ENCODE assay signal across 16 mouse cellular contexts in the genomic region with DNA sequence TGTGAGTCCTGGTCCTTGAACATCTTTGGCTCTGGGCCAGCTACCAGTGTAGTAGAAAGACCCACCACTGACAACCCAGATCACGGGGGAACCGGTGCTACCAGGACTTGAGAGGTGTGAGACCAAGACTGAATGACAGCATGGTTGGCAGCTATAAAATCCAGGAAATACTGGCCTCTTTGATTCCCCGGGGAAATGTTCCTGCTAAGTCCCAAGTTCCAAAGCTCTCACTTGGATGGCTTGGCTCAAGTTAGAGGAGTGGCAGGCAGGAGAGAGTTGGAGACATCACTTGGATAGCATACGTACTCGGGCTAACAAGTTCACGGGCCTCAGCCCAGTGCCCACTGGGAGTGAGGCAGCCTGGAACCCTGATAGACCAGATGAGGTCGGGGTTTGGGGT. TPM values are rescaled to one million over a fixed set of nuclear protein-coding genes. Genes with fewer than 3 reads are reported as not detected.
"Had no signal": no experiment of that assay in that cellular context is flagged by ENCODE, and none has a peak within 500 bp of the region (broad histone marks: within the 10 kb centered on the region; RNA-seq: fewer than 3 reads in every experiment).

No protein-coding gene starts in this region.

- H3K27me3 ChIP-seq: midbrain, embryonic 12.5 days had no signal

- ATAC-seq: lung, postnatal 0 days; midbrain, embryonic 16.5 days had no signal

- H3K27ac ChIP-seq: left cerebral cortex, adult 2 months; liver, embryonic 15.5 days had no signal

- H3K9ac ChIP-seq: liver, embryonic 15.5 days; midbrain, embryonic 12.5 days had no signal

- H3K4me3 ChIP-seq: left cerebral cortex, adult 2 months; liver, embryonic 15.5 days; midbrain, embryonic 12.5 days had no signal

- H3K9me3 ChIP-seq: liver, embryonic 15.5 days; midbrain, embryonic 12.5 days had no signal

- H3K4me2 ChIP-seq: liver, embryonic 11.5 days; liver, embryonic 15.5 days; midbrain, embryonic 12.5 days had no signal

- DNase-seq: kidney, adult 11 months; kidney, postnatal 14 days; lung, adult 2 months; lung, postnatal 36 days; right cerebral cortex, adult 18-20 months; right cerebral cortex, postnatal 25 days; thymus, postnatal 4 days had no signal

RNA-seq across cellular contexts. Expression of gene Crabp2, which starts 4.9 kb away (rescaled TPM):
- total RNA-seq: megakaryocyte progenitor cell, adult 5-6 weeks had no signal
- polyA plus RNA-seq: large intestine, adult 2 months; small intestine, adult 2 months had no signal
